Mouse (Mus musculus): ENCODE data around the gene Acsf2. TPM values are rescaled to one million over a fixed set of nuclear protein-coding genes. Genes with fewer than 3 reads are reported as not detected.
A peak's percentile ranks its signal among the peaks of the same experiment; 100 is the strongest.

Gene Acsf2
- total RNA-seq, 2 experiments from 2014 or later, result 13.6 to 16.6 TPM

DNA sequence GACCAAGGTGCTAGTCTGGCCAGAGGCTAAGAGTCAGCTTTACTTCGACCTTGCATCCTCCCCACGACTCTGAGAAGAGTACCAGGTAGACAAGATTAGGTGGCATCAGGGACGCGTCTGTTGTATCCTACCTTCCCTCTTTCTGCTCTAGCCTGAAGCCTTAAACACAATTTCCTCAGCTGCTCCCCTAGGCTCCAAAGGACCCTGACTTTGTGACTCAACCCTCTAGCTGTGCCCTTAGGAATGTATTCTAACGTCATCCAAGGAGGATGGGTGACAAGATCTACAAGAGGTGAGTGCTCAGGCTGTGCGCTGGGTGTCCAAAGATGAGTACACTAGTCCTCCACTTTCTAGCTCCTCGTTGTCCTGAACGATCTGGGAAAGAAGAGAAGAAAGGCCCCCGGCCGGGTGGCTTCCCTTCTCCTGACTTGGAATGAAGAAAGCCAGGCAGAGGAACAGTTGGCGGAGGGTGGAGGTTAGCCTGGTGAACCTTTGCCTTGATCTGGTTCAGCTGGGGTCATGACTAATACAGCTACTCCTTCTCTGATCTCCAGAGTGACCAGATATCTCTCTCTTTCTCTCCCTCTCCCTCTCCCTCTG lies 785 bp upstream of the Acsf2 start:
- no peak for DNase-seq (ENCODE audit: low spot score in 2 of 2)
- intact Hi-C loops (cut with DNase I), result no loop called here

DNA sequence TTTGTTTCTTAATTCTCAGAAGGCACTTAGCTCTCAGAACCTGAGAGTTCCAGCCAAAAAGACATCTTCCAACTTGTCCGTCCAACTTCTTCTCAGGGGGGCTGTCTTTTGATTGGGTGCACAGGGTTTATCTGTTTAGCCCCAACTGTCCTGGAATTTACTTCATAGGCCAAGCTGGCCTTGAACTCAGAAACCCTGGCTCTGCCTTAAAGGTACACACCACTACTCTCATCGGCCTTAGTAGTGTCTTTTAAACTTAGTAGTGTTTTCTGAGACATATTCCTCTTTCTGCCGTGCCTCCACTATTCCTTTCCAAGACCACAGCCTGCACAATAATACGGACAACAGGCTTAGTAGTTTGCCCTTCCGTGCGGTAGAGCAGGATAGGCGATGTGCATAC lies 1.2 kb downstream of the Acsf2 start:
- no peak for DNase-seq (ENCODE audit: low spot score in 2 of 2)
- intact Hi-C loops (cut with DNase I), result no loop called here

DNA sequence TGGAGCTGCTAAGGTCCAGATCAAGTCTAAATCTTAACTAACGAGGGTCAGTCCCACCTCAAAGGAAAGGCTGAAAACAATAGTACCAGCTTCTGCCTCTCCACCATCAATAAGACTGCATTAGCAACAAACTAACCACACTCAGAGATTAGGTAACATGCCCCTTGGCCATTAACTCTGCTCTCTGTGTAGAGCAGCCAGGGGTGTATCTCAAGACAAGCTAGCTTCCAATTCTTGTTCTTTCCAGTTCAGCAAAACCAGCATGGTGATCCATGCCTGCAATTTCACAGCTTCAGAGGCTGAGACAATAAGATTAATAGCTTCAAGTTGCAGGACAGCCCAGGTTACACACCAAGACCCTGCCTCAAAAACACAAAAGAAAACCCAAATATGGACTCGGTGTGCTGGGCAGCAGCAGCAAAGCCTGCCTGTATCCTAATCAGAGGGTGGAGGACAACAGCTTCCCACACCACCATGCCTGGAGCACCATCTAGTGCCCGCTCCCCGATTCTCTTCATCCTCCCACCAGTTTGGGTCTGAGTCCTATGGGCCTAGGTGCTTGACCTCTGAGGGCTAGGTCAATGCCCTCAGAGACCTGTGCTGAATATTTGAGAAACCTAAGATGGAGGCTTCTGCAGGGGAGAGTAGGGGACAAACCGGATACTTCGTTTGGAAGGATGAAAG lies 3.1 kb downstream of the Acsf2 start:
- intact Hi-C loops (cut with DNase I), result no loop called here
- DNase-seq (ENCODE audit: low spot score in 2 of 2), result no peak

DNA sequence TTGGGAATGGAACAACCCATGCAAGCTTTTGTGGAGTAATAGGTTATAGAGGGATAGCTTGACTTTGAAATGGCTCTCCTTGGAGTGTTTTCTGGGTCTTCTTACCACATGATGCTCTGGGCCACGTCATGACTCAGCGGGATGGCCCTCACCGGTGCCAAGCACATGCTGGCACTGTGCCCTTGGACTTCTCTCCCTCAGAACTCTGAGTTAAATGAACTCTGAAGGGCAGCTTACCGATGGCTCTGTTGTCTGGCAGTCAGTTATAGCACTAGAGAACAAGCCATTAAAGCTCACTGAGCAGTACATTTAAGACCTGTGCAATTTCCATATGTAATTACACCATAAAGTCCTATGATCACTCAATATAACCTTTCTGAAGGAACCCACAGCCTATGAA lies 4.4 kb downstream of the Acsf2 start:
- no peak for DNase-seq (ENCODE audit: low spot score in 2 of 2)
- intact Hi-C loops (cut with DNase I), result no loop called here

DNA sequence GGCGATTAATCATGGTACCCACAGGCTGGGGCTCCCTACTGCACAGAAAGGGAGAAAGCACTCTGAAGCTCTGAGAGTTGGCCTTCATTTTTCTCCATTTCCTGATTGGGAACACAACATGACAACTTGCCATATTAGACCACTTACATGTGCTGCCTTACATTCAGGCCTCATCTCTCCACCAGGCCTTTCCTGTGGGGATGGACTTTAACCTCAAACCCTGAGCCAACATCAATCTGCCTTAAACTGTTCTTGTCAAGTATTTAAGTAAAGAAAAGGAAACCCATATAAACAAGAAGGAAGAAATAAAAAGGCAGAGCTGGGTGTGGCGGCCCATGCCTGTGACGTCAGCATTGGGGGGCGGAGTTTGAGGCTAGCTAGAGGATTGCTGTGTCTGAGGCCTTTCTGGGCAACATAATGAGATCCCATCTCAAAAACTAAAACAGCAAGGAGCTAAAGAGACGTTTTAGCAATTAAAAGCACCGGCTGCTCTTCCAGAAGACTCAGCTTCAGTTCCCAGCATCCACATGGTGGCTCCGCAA lies 5.3 kb downstream of the Acsf2 start:
- intact Hi-C loops (cut with DNase I), result no loop called here
- DNase-seq (ENCODE audit: low spot score in 2 of 2), result no peak

DNA sequence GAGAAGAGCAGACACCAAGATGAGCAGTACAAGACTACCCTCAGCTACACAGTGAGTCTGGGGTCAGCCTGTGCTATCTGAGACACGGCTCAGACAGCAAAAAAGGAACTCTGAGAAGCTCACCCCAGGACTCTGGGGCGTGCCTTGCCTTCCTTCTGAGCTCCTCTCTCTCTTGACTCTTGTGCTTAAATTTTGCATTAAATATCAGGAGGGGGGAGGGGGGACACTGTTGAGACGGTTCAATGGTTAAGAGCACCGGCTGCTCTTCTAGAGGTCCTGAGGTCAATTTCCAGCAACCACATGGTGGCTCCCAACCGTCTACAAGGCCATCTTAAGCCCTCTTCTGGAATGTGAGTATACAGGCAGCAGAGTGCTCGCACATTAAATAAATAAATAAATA lies 14.2 kb downstream of the Acsf2 start:
- DNase-seq (ENCODE audit: low spot score in 2 of 2), result no peak
- intact Hi-C loops (cut with DNase I), result no loop called here

DNA sequence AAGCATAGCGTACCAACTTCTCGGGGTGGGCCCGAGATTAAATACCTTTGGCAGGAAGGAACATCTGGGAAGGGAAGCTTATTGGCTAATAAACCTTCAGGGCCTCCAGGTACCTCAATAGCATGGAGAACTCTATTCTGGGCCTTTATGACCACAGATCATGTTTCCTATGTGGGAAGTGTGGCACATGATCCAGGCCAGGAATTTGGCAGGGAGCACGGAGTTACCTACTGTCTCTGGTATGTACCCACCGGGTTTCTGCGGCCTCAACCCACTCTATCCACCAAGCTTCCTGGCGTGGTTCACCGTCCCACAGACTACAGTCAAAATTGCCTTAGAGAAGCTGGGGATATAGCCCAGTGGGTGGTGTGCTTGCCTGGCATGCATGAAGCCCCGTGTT lies 16.6 kb downstream of the Acsf2 start:
- intact Hi-C loops (cut with DNase I), result no loop called here
- DNase-seq (ENCODE audit: low spot score in 2 of 2), result no peak

DNA sequence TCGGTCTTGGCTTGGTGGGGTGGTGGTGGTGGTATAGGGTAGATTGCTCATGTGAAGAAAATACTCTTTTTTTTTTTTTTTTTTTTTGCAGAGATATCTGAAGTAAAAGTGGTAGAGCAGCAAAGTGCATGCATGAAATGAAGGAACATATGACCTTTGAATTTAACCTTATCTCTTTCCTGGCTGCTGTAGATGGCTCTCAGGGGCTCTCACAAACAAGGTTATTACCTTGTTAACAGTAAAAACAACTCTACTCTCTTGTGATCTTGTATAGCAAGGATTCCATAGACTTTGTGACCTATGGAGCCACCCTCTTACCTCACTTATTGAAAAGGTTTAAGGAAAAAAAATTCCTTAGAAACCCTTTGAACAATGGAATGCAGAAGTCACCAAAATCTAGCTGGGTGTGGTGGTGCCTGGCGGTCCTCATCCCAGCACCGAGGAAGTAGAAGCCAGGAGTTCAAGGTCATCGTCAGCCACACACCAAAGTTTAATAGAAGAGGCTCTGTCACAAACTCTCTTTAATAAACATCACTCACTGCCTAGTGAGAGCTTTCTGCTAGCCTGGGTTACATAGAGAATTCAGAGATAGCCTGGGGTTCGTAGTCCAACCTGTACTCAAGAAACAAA lies 21.4 kb downstream of the Acsf2 start:
- DNase-seq (ENCODE audit: low spot score in 2 of 2), result no peak
- intact Hi-C loops (cut with DNase I), result no loop called here

DNA sequence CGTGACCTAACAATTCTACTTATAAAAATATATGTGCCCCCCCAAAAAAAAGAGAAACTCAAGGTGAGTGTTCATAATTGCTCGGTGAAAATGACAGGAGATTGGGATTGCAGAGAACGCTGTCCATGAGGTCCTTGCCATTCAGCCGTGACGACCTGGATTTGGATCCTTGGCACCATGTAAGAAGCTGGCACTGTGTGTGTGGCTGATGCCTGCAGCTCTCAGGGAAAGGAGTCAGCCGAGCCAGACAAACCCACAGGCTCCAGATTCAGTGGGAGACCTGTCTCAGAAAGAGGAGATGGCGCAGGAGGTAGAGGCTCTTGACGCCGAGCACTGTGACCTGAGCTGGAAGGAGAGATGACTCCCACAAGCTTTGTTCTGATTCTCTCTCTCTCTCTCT lies 25.3 kb downstream of the Acsf2 start:
- intact Hi-C loops (cut with DNase I), result no loop called here
- peak in 1 of 2 experiments; percentile 39 for DNase-seq (ENCODE audit: low spot score in 2 of 2)

DNA sequence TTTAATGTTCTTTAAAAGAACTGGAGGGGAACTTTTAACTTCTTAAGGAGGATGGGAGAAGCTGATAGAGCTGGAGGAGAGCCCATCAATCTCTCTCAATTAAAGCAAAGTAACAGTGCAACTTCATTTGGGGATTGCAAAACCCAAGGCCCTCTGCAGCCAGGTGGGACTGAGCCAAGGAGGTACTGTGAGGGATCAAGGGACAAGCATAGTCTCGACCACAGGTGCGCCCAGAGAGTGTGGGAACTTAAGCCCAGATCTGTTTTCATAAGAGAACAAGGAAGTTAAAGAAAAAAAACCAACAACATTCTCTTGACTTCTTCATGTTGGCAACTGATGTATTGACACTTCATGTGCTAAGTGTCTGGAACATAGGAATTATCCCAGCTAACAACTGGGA lies 26.6 kb downstream of the Acsf2 start:
- no peak for DNase-seq (ENCODE audit: low spot score in 2 of 2)

DNA sequence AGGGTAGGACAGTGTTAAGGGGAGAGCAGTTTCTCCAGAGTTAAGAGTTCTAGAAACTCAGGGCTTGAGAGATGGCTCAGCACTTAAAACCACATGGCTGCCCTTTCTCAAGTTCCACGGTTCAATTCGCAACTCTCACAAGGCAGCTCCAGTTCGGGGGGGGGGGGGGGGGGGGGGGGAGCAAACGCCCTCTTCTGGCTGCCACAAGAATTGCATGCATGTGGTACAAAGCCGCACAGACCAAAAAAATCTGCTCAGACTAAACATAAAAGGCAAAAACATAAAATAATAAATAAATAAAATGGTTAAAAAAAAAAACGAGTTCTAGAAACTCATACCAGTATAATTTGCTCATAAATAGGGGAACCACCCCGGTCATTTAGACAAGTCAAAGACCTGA lies 27.1 kb downstream of the Acsf2 start:
- DNase-seq (ENCODE audit: low spot score in 2 of 2), result no peak
- intact Hi-C loops (cut with DNase I), result no loop called here

More for the DNA sequence above, 26.6 kb downstream of the Acsf2 start:
- intact Hi-C loops (cut with DNase I), result no loop called here

DNA sequence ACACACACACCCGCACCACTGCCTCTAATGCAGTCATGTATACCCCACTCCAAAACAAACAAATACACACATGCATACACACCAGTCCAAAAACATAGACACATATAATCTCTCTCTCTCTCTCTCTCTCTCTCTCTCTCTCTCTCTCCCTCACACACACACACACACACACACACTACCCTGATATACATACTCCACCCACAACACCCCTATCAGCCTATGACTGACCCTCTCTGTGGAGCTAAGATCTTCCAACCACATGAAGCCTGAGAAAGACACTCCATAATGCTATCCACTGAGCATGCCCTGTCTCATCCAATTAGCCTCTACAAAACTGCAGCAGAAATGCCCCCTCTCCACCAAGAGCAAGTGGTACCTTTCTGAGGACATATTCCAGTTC lies 29.8 kb downstream of the Acsf2 start:
- intact Hi-C loops (cut with DNase I), result no loop called here
- no peak for DNase-seq (ENCODE audit: low spot score in 2 of 2)

DNA sequence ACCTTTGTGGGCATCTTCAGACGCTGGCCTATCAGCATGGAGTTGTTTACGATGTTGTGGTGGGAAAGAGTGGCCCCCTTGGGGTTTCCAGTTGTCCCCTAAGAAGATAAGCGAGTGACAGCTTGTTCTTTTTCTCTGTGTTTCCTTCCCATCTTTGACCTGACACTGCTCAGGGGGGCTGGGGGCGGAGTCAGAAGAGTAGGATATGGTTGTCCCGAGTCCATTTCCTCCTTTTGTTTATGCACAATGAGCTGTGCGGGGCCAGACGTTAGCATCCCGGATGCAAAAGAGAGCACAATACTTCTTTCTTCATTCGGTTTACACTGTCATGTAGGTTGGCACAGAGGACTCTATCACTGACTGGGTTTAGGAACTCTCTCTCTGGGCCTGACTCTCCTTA lies 31.1 kb downstream of the Acsf2 start:
- DNase-seq (ENCODE audit: low spot score in 2 of 2), result no peak
- intact Hi-C loops (cut with DNase I), result no loop called here

DNA sequence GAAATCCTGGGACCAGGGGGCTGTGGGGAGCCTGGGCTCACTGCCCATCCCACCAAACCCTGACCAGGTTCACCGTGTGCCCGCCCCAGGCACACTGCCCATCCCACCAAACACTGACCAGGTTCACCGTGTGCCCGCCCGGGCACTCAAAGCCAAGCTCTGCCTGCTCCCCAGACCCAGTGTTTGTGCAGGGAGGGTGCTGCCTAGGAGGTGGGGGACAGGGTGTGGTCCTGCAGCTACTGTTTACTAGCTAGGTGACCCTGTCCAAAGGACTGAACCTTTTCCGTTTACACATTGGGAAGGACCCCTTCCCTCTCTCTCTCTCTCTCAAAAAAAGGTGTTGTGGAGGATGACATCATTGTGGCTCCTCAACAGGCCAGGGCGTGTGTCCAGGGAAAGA lies 34.3 kb downstream of the Acsf2 start:
- intact Hi-C loops (cut with DNase I), result no loop called here
- DNase-seq (ENCODE audit: low spot score in 2 of 2), result no peak

DNA sequence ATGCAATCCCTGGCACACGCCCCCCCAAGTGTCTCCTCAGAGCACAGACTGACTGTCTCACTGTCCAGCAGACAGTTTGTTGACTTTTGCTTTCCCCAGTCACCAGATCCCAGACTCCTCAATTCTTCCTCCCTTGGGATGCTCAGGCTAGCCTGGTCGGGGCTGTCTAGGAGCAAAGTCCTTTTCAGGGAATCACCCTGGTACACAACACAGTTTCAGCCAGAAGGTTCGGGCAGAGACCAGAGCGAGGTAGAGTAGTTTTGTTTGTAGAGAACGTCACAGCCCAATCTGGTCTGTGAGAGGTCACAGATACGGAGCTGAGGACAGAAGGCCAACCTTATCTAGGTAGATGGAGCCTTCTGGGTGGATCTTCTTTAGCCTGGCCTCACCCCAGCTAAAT lies 35.1 kb downstream of the Acsf2 start:
- no peak for DNase-seq (ENCODE audit: low spot score in 2 of 2)
- intact Hi-C loops (cut with DNase I), result no loop called here

DNA sequence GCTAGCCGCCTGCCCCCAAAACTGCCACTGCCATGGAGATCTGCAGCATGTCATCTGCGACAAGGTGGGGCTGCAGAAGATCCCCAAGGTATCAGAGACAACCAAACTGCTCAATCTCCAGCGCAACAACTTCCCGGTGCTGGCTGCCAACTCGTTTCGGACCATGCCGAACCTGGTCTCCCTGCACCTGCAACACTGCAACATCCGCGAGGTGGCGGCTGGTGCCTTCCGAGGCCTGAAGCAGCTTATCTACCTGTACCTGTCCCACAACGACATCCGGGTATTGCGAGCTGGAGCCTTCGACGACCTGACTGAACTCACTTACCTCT lies 36.6 kb downstream of the Acsf2 start:
- DNase-seq (ENCODE audit: low spot score in 2 of 2), result no peak
- intact Hi-C loops (cut with DNase I), result no loop called here

DNA sequence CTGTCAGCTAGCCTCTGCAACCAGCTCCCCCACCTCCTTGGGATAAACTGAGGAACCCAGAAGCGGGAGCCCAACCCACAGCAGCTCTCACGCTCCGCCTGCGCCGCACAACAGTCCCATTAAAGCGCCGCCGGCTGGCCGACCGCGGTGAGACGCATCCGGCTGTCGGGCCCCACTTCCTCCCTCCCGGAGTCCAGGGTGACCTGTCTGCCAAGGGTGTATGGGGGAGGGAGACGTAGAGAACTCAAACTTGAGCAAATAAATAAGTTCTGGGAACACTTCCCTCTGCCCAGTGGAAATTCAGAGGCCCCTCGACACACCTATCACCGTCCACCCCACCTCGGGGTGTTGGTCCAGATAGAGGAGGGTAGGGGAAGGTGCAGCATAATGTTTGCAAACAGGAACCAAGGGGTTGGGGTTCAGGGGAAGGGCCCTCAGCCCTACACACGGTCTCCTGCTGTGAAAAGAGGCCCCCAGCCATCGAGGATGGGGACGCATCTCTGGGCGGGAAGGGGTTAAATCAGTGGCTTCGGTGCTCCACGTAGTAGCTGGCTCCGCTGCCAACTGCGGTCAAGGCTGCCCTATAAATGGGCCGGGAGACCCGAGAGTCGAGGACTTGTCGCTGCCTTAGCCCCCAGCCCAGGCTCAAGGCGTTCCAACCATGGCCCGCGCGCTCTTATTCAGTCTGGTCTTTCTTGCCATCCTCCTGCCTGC lies 37.1 kb downstream of the Acsf2 start, which contains the start of gene Chad:
Gene Chad, plus strand, starts transcription at position 611 of the 714 bp plus-strand sequence.
- DNase-seq (ENCODE audit: low spot score in 2 of 2), result no peak

DNA sequence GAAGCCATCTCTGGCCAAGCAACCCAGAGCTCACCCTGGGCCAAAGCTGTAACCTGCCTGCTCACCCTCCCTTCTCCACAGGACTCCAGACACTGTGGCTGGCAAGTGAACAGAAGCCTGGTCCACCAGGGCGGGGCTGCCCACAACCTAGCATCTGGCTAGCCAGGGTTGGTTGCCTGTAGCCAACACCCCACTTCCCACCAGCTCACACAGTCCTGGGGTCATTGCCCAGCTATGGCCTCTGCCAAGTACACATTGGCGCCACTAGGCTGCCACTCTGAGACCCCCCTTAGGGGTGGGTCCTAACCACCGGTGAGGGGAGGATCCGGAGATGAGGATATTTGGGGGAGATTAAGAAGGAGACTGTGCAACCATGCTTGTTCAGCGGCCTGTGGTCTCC lies 37.9 kb downstream of the Acsf2 start:
- intact Hi-C loops (cut with DNase I), result no loop called here

More for the DNA sequence above, 37.1 kb downstream of the Acsf2 start, which contains the start of gene Chad:
- intact Hi-C loops (cut with DNase I), result no loop called here

DNA sequence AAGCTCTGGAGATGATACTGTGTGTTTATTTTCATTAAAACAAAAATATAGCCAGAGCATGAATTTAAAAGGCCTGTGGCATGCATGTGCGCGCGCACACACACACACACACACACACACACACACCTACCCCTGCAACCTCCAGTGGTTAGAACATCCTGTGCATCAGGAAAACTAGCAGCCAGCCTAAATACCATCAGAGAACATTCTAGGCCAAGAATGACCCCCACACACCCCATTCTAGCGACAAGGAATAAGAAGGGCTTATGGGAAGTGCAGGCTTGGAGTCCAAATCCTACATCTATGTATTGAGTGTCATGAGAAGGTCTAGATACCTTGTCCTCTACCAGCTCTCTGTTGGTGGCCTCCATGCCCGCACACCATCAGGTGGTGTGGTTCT lies 38.3 kb downstream of the Acsf2 start:
- no peak for DNase-seq (ENCODE audit: low spot score in 2 of 2)
- intact Hi-C loops (cut with DNase I), result no loop called here

More for the DNA sequence above, 37.9 kb downstream of the Acsf2 start:
- DNase-seq (ENCODE audit: low spot score in 2 of 2), result no peak

DNA sequence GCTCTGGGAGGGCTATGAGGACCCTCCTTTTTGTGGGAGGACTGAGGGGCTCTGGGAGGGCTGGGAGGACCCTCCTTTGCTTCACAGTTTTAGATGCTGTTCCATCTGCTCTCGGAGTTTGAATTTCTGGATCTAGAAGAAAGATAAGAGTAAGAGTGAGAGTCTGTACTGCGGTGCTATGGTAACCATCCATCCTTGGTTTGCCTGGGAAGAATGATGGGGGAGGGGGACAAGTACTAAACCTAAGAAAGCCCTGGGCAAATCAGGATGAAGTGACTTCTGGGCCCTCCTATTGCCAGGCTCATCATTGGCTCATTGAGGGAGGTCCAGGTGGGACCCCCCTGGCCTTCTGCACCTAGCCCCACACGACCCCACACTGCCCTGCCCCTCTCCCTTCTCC lies 43.4 kb downstream of the Acsf2 start:
- DNase-seq (ENCODE audit: low spot score in 2 of 2), result peak in 1 of 2 experiments; percentile 51
- intact Hi-C loops (cut with DNase I), result no loop called here

DNA sequence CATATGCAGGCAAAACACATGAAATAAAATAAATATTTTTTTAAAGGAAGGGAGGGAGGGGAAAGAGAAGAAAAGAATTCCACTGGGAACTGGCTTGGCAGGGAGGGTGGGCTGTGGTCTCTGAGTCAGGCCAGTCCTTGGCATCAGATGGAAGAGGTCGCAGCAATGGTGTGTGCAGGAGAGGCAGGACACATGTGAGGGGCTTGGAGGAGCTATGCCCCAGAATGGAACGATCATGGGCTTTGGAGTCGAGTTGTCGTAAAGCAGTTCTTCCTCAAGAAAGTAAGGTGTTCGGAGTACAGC lies 51.3 kb downstream of the Acsf2 start:
- no peak for DNase-seq (ENCODE audit: low spot score in 2 of 2)
- intact Hi-C loops (cut with DNase I), result no loop called here
